Mouse (Mus musculus): Measurements from ENCODE around the gene Zdhhc19.

DNA sequence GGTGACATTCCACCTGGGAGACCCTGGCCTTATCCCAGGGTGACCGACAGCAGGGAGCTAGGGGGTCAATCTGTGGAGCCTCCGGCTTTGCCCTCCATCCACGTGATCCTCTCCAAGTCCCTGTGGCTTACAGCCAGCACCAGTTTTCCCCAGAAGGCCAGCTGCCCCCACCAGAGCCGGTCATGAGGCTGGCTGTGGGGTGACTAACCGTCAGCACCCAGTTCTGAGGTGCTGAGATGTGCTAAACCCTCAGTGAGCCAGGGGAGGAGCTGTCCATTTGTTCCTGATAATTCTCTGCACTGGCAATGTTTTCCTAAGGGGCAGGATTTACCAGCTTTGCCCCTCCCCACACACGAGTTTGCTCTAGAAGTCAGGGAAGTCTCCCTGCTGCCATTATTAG lies 72.3 kb downstream of the Zdhhc19 start:
- TF ChIP-seq CTCF (IDR thresholded peaks at IDR 0.05; ENCODE audit: low read depth, low read length) (no peak), GATA1 (IDR thresholded peaks at IDR 0.05; ENCODE audit: borderline replicate concordance, low read length) (no peak), TAL1 (conservative IDR thresholded peaks at IDR 0.05; ENCODE audit: low read depth, low read length) (no peak)

All from G1E (cell line).